In the genomic region with DNA sequence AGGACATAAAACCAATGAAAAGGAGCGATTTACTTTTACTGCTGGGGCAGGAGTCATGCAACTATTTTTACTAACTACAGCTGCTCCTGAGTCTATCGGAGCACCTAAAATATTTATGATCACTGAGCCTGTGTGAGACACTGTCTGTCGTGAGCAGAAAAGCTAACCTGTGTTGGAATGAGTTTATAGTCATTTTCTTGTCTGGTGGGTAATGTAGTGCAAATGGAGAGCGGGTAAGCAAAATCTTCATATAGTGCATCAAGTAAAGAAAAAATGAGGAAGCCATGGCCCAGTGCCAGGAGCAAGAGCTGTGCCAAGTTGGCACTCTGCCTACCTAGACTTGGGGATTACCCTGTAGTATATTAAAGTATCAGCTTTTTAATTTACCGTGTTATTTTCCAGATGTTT, we compare ENCODE assay signal across 10 mouse cellular contexts.
DNase-seq lines count a peak whose midpoint lies in the region; ATAC-seq and TF ChIP-seq lines count a peak whose summit lies in the region.
"Had no signal": no experiment of that assay in that cellular context is flagged by ENCODE, and none has a peak within 500 bp of the region (broad histone marks: within the 10 kb centered on the region; RNA-seq: fewer than 3 reads in every experiment).

No protein-coding gene starts in this region.

- no peaks in the 10 kb centered on the region for H3K9me3 ChIP-seq in kidney, postnatal 0 days (replicated peaks; ENCODE audit: low read length)
- H3K9me3 ChIP-seq: heart, embryonic 12.5 days had no signal

- peak overlapping the region; percentile 23; the same call in 1 of the 2 replicates for H3K4me2 ChIP-seq in kidney, postnatal 0 days (ENCODE audit: low read length)
- H3K4me2 ChIP-seq: heart, embryonic 12.5 days had no signal

- no peak overlapping the region for H3K9ac ChIP-seq in kidney, postnatal 0 days (ENCODE audit: low read depth, low read length)
- H3K9ac ChIP-seq: heart, embryonic 12.5 days had no signal

- H3K27me3 ChIP-seq in kidney, postnatal 0 days (ENCODE audit: insufficient read depth, low read length) = no peaks in the 10 kb centered on the region
- H3K27me3 ChIP-seq: heart, embryonic 12.5 days had no signal

- no peaks in the 10 kb centered on the region for H3K4me1 ChIP-seq in kidney, postnatal 0 days (replicated peaks; ENCODE audit: insufficient read depth, low read length)
- H3K4me1 ChIP-seq: heart, embryonic 12.5 days had no signal

- no peak for TF ChIP-seq CTCF in kidney, postnatal 0 days (IDR thresholded peaks at IDR 0.05; ENCODE audit: low read depth)

- H3K4me3 ChIP-seq in kidney, postnatal 0 days (replicated peaks; ENCODE audit: low read depth, low read length) = no peak overlapping the region
- H3K4me3 ChIP-seq: erythroblast, embryonic 14.5 days; heart, embryonic 12.5 days had no signal

- 20% methylated on average over 5 of the region's 5 CpGs for WGBS in kidney, postnatal 0 days

- H3K36me3 ChIP-seq in kidney, postnatal 0 days (ENCODE audit: insufficient read depth, low read length) = no peaks in the 10 kb centered on the region
- H3K36me3 ChIP-seq: heart, embryonic 12.5 days had no signal

- peak; percentile 66 for DNase-seq in heart, adult 11 months
- DNase-seq in heart, adult 8-10 months (ENCODE audit: low spot score) = no peak
- DNase-seq in ovary, postnatal 14 days (ENCODE audit: low spot score) = peak; percentile 15
- DNase-seq in ovary, adult 18-20 months (ENCODE audit: low spot score) = no peak
- peak; percentile 23 for DNase-seq in kidney, postnatal 0 days (ENCODE audit: low spot score)
- peak; percentile 49 to 52 for DNase-seq in lung, postnatal 4 days
- DNase-seq in layer of hippocampus, adult 11-12 months (ENCODE audit: low spot score) = no peak
- DNase-seq: thymus, postnatal 14 days had no signal

- ATAC-seq in kidney, postnatal 0 days (replicated peaks; ENCODE audit: low FRiP score, low read depth) = no peak

- peak overlapping the region; percentile 36; the same call in 1 of the 2 replicates for H3K27ac ChIP-seq in kidney, postnatal 0 days

Comparison
In these comparisons a context has a peak if more than half of its experiments do, and no peak if none do; other contexts are left out.
1. DNase-seq: peak in heart, adult 11 months (single experiment), ovary, postnatal 14 days (single experiment), kidney, postnatal 0 days (single experiment) and lung, postnatal 4 days (2 of 2); none in heart, adult 8-10 months (single experiment), ovary, adult 18-20 months (single experiment) and layer of hippocampus, adult 11-12 months (single experiment).